Mouse (Mus musculus): ENCODE results near the gene Hhipl1.

Hhipl1 gene

DNA sequence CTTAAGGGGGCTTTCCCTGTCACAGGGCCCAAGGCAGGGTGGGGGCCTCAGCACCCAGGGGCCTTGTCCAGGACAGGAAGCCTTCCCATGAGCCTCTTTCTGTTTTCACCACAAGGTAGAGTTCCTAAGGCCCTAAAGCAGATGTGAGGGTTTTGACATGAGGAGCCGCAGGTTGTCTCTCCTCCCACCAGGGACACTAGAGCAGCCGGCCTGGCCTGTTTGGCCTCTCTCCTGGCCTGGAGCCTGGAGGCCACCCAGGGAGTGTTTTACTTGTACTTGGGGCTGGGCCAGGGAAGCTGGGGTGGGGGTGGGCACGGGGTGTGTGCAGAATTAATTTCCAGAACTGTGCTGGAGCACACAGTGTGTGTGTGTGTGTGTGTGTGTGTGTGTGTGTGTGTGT, 59.3 kb downstream of the Hhipl1 start:
- no peak for DNase-seq (ENCODE audit: low read depth)

DNA sequence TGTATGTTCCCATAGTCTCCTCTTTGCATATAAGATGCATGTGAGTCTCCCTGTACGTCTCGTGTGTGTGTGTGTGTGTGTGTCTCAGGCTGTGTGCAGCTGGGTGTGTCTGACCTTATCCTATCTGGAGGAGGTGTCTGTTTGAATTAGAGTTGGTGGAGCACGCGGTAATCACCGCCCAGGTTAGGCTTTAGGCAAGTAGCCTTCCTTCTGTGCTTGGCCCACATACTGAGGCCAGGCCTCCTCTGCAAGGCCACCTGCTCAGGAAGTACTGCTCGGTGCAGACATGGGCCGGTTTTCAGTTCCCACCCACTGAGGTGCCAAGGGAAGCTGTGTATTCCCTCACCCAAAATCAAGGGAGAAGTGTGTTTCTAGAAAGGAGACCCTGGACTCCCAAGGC, 59.8 kb downstream of the Hhipl1 start:
- no peak for DNase-seq (ENCODE audit: low read depth)

DNA sequence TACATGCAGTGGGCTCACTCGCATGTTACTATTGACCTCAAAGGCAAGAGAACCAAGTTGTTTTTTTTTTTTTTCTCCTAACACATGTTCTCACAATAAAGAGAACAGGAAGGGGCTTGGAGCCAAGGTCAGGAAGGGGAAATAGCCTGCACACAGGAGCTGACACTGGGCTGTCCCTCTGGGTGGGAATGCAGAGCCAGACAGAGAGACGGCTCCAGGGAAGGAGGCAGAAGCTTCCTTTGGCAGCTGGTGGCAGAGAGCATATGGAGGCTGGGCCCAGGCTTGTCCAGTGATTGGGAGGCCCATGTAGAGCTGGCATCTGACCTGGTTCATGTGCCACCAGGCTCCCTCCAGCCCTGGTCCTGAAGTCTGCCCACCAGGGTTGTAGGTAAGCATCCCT, 61.8 kb downstream of the Hhipl1 start:
- no peak for DNase-seq (ENCODE audit: low read depth)

DNA sequence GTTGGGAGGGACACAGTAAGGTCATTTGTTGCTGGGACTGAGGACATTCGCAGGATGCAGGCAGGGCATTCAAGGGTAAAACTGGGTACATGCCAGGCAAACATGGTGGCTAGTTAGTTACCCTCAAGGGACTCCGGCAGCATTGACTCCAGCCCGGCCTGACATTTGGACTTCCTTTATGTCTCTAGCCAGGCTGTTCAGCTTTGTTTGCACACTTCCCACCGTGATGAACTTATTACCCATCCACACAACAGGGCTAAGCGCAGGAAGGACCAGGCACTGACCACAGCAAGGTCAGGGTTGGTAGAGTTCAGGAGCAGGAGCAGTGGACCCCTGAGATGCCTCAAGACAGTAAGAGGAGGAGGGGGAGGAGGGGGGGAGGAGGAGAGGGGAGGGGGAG, 62.9 kb downstream of the Hhipl1 start:
- DNase-seq (ENCODE audit: low read depth): no peak

DNA sequence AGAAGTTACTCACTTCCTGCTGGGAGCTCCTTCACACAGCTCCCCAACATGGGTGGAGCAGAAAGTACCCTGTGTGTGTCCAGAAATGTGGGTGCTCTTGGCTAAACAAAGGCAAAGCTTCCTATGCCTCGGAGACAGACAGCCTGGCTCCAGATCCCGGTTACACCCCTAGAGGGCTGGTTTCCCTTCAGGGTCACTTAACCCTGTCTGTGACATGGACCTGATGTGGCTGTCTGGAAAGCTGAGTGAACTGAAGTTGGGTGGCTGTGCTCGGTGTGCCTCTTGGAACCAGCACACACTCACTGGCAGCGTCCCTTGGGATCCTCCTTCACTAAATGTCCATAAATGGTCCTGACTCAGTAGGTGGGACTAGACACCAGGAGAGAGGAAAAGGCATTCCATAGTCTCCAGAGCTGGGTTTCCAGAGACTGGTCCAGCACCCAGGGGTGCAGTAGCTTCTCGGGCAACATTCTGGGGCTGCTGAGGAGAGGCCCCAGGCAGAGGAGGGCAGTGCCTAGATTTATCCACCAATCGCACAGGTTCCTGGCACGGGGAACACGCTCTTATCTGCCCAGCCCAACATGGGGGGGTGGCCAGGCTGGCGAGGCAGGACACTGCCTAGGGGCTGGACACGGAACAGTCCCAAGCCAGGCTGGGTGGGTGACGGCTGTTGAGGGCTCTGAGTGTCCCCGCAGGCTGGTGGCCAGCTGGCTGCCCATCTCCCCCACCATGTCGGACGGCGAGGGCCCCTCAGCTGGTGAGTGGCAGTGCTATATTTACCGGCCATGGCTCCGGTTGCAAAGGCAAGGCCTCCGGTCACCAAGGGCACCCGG, 64.7 kb downstream of the Hhipl1 start, which contains the start of gene Eml1:
Gene Eml1, plus strand, starts transcription at position 362 of the 833 bp plus-strand sequence.
- DNase-seq (ENCODE audit: low read depth): no peak

DNA sequence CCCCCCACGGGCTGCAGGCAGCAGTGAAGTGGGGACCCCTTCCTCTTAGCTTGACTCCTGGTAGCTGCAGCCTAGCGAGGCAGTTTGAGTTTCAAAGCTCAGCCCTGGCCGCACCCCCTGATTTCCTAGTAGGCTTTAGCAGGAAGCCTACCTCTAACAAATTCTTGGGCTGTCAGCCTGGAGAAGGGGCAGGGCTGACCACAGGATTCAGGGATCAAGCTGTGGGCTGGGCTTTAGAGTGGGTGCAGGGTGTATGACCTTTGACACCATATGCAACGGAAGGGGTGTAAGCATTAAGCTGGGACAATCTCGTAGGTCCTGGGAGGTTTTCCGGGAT, 65.3 kb downstream of the Hhipl1 start:
- DNase-seq (ENCODE audit: low read depth): no peak

DNA sequence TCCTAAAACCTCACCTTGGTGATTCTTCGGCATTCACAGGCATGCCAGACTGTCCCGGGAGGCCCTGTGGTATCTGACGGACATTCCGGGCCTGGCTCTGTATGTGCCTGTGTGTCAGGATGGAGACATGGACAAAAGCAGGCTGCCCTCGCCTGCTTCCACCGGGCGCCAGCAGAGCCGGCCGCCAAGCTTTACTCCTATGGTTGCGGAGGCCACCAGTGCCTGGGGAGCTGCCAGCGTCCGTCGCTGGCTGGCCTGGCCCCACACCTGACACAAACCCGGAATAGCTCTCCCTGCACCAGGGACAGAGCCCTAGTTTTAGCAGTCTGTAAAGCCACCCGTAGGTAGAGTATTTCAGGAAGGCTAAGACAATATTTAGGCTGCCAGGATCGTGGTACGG, 66.2 kb downstream of the Hhipl1 start:
- no peak for DNase-seq (ENCODE audit: low read depth)

DNA sequence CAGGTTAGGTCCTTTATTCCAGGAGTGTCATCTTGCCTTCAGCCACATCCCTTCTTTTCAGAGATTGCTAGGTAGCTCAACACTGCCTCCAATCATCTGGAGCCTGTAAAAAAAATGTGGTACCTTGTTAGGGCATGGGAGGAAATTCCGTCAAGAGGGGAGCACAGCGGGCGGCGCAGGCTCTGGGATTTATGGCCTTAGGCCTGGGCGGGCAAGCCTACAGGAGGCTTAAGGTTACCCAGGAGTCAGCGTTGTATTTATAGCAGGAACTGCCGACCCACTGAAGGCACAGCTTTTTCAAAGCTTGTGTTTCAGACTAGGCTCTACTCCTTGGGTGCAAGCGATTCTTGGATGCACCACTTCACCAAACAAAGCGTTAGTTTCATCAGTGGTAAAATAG, 67.5 kb downstream of the Hhipl1 start:
- no peak for DNase-seq (ENCODE audit: low read depth)

DNA sequence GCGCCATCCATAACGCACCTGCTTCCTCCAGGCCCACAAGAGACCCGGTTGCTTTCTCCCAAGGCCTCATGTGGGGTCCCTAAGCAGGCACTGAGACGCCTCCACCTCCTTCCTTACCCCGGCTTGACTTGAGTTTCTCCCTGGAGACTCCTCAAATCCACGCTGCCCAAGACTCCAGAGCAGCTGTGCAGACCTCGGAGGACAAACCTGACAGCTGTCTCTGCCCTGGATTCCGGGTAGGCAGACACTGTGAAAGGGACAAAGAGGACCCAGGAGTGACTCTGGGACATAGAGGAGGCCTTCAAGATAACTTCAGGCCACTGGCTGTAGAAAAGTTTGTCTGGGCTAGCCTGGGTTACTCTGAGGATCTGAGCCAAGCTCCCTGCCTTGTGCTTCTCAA, 68.6 kb downstream of the Hhipl1 start:
- DNase-seq (ENCODE audit: low read depth): no peak

DNA sequence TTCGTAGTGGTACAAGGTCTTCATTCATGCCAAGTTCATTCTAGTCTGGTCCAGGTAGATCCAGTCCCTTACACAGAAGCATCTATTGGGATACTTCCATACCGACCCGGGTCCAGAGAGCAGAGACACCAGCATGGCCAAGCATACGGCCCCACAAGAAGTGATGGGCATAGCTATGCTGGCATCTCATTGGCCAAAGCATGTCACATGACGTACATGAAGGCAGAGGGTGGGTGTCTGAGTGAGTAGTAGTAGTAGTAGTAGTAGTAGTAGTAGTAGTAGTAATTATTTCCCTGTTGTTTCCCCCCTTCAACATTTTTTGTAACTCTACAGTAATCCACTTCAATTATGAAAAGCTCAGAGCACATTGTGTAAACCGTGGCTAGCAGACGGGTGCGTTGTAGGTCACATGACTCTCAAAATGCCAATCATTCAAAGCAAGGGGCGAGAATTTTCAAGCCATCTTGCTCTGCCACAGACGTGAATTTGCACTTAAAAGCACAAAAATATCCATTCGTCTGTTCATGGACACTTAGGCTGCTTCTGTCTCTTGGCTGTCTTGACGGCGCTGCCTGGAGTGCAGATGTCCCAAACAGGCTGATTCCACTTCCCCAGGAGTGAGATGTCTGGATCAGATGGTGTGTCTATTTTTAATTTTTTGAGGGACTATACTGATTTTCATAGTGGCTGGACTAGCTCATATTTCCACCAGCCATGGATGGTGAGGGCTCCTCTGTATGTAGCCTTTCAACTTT, 72.5 kb downstream of the Hhipl1 start:
- no peak for DNase-seq (ENCODE audit: low read depth)

Measured in c-Kit-positive CD71-negative TER-119-negative erythroid progenitor cells, embryonic 14.5 days (primary cell).